22 mouse cellular contexts compared by ENCODE assay signal in genomic region chr2:101908773-101909172, GRCm38 (mm10). TPM values are rescaled to one million over a fixed set of nuclear protein-coding genes. Genes with fewer than 3 reads are reported as not detected.
DNase-seq lines count a peak whose midpoint lies in the region; ATAC-seq and TF ChIP-seq lines count a peak whose summit lies in the region.
"Had no signal": no experiment of that assay in that cellular context is flagged by ENCODE, and none has a peak within 500 bp of the region (broad histone marks: within the 10 kb centered on the region; RNA-seq: fewer than 3 reads in every experiment).

No protein-coding gene starts in this region.

- 77% methylated on average over 13 of the region's 13 CpGs for WGBS in cerebellum, adult 2 months

- H3K27me3 ChIP-seq in cerebellum, adult 2 months (ENCODE audit: control insufficient read depth, insufficient read depth, low read length), result no peaks in the 10 kb centered on the region
- H3K27me3 ChIP-seq: embryonic facial prominence, embryonic 13.5 days; limb, embryonic 12.5 days; liver, embryonic 13.5 days; lung, embryonic 15.5 days; midbrain, embryonic 13.5 days had no signal

- peak in 1 of 2 experiments; percentile 33 for DNase-seq in cerebellum, adult 2 months
- no peak for DNase-seq in cerebellum, adult 11 months
- peak; percentile 40 for DNase-seq in left cerebral cortex, adult 11 months (ENCODE audit: low spot score)
- no peak for DNase-seq in left cerebral cortex, postnatal 4 days
- no peak for DNase-seq in kidney, postnatal 14 days
- no peak for DNase-seq in adrenal gland, postnatal 14 days
- DNase-seq: adrenal gland, adult 8-10 months; gastrocnemius, postnatal 36 days; heart, postnatal 10 days; liver, embryonic 13.5 days; thymus, postnatal 36 days had no signal

- intact Hi-C loops in left cerebral cortex, postnatal 4 days (cut with DNase I), result loop anchor here (10.0 kb wide), 2 partner anchors 196 to 286 kb away; no protein-coding TSS in a partner anchor

- TF ChIP-seq CTCF in cerebellum, adult 2 months (IDR thresholded peaks at IDR 0.05; ENCODE audit: borderline replicate concordance, insufficient read depth, low read depth, low read length), result no peak

- H3K27ac ChIP-seq in cerebellum, adult 2 months (ENCODE audit: insufficient read depth, low read length), result peak overlapping the region; percentile 97
- H3K27ac ChIP-seq: embryonic facial prominence, embryonic 13.5 days; heart, embryonic 10.5 days; kidney, postnatal 0 days; limb, embryonic 12.5 days; liver, embryonic 13.5 days; lung, embryonic 15.5 days; macrophage; midbrain, embryonic 13.5 days had no signal

- ATAC-seq in common myeloid progenitor, adult 5-6 weeks (replicated peaks; ENCODE audit: low read depth, poor library complexity, severe bottlenecking), result peak; percentile 48
- 0 out of 2 replicates have a peak, but pooled peaks have one; percentile 37 for ATAC-seq in megakaryocyte-erythroid progenitor cell, adult 5-6 weeks (replicated peaks; ENCODE audit: low FRiP score, low TSS enrichment, poor library complexity, severe bottlenecking)
- ATAC-seq: hindbrain, embryonic 16.5 days; intestine, postnatal 0 days; midbrain, embryonic 13.5 days had no signal

- no peak for TF ChIP-seq POLR2A in cerebellum, adult 2 months (IDR thresholded peaks at IDR 0.05; ENCODE audit: borderline replicate concordance, insufficient read depth, low read length)

- H3K4me3 ChIP-seq in cerebellum, adult 2 months (replicated peaks; ENCODE audit: insufficient read depth, low read depth, low read length), result no peak overlapping the region
- H3K4me3 ChIP-seq: embryonic facial prominence, embryonic 13.5 days; heart, embryonic 10.5 days; limb, embryonic 12.5 days; liver, embryonic 13.5 days; lung, embryonic 15.5 days; midbrain, embryonic 13.5 days had no signal

- peaks cover 44% of the 10 kb centered on the region for H3K4me1 ChIP-seq in cerebellum, adult 2 months (ENCODE audit: control insufficient read depth, insufficient read depth, low read length)
- H3K4me1 ChIP-seq: liver, embryonic 13.5 days had no signal

RNA-seq across cellular contexts. Expression of gene Commd9, which starts 22.7 kb away (rescaled TPM):
- 111 and 116 TPM in 2 replicates for polyA plus RNA-seq in cerebellum, adult 2 months (2012; rRNA removed)
- total RNA-seq in left cerebral cortex, postnatal 4 days (2021), result 10 to 100 TPM; 47.8 to 48.1 TPM
- total RNA-seq in common myeloid progenitor, adult 5-6 weeks (2017), result 30.5 and 47.3 TPM in 2 replicates
- total RNA-seq in megakaryocyte-erythroid progenitor cell, adult 5-6 weeks (2014; fragmentation: Nextera tagmentation), result 16.2 and 20.5 TPM in 2 replicates
- total RNA-seq in megakaryocyte-erythroid progenitor cell, adult 5-6 weeks (2017), result 16.0 and 34.9 TPM in 2 replicates
- total RNA-seq in adrenal gland, postnatal 14 days (2021), result 31.7 and 39.0 TPM in 2 replicates

RNA-seq across cellular contexts. Expression of gene Prr5l, which starts 25.9 kb away (rescaled TPM):
- polyA plus RNA-seq in cerebellum, adult 2 months (2012; rRNA removed), result 28.5 and 37.8 TPM in 2 replicates
- total RNA-seq in left cerebral cortex, postnatal 4 days (2021), result 1 to 10 TPM; 3.0 to 5.3 TPM
- 0.05 TPM in 2 replicates for total RNA-seq in common myeloid progenitor, adult 5-6 weeks (2017)
- total RNA-seq in megakaryocyte-erythroid progenitor cell, adult 5-6 weeks (2014; fragmentation: Nextera tagmentation), result 2.2 and 8.0 TPM in 2 replicates
- 0.47 TPM in 1 of 2 replicates, not detected in the other for total RNA-seq in megakaryocyte-erythroid progenitor cell, adult 5-6 weeks (2017)
- total RNA-seq in adrenal gland, postnatal 14 days (2021), result 3.7 and 5.1 TPM in 2 replicates
